Mouse (Mus musculus): ENCODE data around the gene Lrba.

The Lrba gene

GRCm38 (mm10) chr3:86797871-86798460 is 573.5 kb downstream of the Lrba start:
- DNase-seq (ENCODE audit: low spot score): no peak

DNA sequence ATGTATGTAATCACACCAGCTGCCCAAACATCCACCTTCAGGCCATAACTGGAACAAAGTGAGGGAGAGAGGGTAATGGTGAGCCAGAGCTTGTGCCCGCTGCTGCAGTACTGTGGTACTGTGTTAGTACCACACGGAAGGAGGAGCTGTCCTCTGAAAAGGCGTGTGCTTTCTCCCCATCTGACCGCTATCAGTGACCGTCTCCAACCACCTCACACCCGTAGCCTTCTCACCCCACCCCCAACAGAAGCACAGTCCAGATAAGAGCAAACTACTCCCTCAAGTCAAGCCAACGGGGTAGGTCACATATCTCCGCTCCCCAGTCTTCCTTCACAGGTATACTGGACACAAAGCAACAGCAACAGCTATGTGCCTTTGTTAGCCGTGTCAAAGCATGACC is 574.6 kb downstream of the Lrba start:
- no peak for DNase-seq (ENCODE audit: low spot score)

GRCm38 (mm10) chr3:86800841-86801240 is 576.4 kb downstream of the Lrba start:
- DNase-seq (ENCODE audit: low spot score): no peak

- no peak for DNase-seq (ENCODE audit: low spot score)
Observed at GRCm38 (mm10) chr3:86802825-86803224, 578.3 kb downstream of the Lrba start.

DNA sequence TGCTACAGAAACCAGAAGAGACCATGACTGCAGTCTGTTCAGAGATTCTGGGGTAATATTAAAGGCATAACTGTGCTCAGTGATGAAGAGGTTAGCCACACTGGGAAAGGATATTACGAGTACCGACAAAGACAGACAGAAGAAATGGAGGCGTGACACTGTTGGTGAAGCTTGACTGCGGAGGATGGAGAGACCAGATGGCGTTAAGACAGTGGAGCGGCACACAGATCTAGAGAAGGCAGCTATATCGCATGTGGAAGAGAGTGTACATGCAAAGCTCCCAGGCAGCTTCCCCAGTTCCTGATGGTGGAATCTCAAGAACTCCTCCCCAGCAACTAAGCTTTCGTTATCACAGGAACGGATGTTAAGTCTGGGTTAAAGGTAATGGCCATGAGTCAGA is 579.8 kb downstream of the Lrba start:
- no peak for DNase-seq (ENCODE audit: low spot score)

DNA sequence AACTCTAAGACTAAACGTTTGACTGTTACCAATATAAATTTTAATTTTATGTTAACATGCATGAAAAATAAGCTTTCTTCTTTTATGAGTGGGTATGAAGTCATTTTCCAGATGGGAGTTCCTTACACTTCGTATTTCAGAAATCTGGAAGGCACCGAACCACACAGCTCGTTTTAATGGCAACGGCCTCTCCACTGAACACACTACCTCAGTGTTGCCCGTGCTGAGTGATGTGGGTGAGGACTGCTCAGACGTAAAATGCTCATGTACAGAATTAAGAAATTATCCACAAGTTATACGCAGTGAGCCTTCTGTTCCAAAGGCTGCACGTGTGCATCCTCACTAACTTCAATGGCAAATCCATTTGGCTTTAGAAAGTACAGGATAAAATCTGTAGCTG is 582.4 kb downstream of the Lrba start:
- DNase-seq (ENCODE audit: low spot score): no peak

- DNase-seq (ENCODE audit: low spot score): no peak
Observed at GRCm38 (mm10) chr3:86807750-86808467, 583.4 kb downstream of the Lrba start.

- no peak for DNase-seq (ENCODE audit: low spot score)
Observed at GRCm38 (mm10) chr3:86809199-86809598, 584.7 kb downstream of the Lrba start.

DNA sequence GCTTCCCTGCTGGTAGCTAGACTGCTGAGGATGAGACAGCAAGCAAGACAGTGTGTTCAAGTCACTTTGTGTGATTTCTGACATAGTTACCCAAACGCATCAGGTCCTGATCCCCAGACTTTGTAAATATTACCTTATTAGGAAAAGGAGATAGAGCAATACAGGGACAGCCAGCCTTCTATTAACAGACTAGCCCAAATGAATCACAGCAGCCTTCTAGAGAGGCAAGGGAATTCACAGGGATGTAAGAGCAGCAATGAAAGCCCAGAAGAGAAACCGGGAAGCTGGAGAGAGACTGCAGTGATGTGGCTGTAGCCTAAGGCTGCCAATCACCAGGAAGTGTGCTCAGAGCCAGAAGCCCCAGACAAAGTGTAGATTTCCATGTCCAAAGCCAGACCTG is 585.2 kb downstream of the Lrba start:
- no peak for DNase-seq (ENCODE audit: low spot score)

GRCm38 (mm10) chr3:86810908-86811307 is 586.4 kb downstream of the Lrba start:
- DNase-seq (ENCODE audit: low spot score): no peak

GRCm38 (mm10) chr3:86812689-86813088 is 588.2 kb downstream of the Lrba start:
- peak; percentile 39 for DNase-seq (ENCODE audit: low spot score)

DNA sequence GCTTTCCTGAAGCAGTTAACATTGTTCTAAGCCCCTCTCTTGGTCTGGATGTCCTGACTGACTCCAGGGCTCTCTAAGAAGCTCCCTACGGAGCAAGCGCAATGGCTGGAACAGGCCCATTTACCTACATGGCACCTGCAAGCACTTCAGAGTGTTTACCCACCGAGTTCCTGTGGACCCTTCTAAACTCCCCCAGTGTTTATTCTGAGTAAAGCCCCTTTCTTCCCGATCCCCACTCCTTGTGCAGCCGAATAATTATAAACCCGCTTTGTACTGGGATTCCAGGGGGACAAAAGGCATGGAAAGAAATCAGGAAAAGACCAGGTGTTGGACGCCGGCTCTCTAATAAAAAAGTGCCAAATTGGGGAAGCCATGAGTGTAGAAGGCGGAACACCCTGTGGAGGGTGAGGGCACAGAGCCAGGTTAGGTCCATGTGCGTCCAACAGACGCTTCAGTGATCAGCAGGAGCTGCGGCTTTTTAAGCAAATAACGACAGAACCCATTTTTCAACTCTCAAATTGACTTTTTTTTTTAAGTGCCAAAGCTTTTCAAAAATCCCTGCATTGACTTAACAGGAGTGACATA is 593.6 kb downstream of the Lrba start:
- DNase-seq (ENCODE audit: low spot score): no peak

- DNase-seq (ENCODE audit: low spot score): no peak
Observed at GRCm38 (mm10) chr3:86819372-86819771, 594.9 kb downstream of the Lrba start.

DNA sequence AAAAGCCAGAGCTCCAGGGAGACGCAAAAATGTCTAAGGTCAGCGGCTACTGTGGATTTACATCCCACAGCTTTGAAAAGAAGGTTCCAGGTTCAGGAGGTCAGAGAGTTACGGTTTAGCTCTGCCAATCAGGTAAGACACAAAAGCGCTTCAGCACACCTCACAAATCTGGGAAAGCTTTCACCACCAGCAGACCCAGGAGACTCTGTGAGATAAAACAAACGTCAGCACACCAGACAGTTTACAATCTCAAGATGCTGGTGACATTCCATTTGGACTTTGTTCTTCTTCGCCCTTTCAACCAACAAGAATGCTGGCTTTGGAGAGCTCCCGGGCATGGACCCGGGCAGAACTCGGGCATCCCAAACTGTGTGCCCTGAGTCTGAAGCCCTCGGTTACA is 595.9 kb downstream of the Lrba start:
- DNase-seq (ENCODE audit: low spot score): no peak

DNA sequence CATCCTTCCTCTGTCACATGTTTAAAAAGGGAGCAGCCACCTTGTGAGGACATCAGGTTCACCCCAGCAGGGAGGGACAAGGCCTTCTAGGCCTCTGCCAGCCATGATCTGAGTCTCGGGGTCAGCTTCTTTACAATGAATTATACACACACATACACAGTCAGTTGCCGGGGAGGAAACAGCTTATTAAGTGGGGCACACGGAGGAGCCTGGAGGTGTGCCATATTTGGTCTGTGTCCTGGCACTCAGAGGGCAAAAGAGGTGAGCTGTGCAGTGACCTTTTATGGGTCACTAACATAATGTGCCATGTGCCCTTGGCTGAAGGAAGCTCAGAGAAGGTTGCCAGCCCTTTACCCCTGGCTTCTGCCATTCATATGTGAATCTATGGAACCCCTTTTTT is 596.9 kb downstream of the Lrba start:
- no peak for DNase-seq (ENCODE audit: low spot score)

DNA sequence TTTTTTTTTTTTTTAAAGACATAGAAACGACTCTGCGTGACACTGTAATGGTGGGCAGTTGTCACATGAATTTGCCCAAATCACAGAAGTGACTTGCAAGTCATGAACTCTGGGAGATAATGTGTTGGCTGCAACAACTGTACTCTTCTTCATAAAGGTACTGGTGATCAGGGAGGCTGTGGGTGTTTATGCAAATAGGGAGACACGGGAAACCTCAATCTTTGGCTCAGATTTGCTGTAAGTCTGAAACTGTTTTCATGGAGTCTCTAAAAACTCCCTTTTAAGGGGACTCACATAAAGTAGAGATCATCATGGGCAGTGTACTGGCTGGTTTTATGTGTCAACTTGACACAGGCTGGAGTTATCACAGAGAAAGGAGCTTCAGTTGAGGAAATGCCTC is 603.0 kb downstream of the Lrba start:
- DNase-seq (ENCODE audit: low spot score): no peak

- no peak for DNase-seq (ENCODE audit: low spot score)
Observed at GRCm38 (mm10) chr3:86832115-86832514, 607.6 kb downstream of the Lrba start.

Data from ovary, postnatal 10 days (tissue).